Mouse (Mus musculus): ENCODE results near the gene Podn.

Gene Podn

DNA sequence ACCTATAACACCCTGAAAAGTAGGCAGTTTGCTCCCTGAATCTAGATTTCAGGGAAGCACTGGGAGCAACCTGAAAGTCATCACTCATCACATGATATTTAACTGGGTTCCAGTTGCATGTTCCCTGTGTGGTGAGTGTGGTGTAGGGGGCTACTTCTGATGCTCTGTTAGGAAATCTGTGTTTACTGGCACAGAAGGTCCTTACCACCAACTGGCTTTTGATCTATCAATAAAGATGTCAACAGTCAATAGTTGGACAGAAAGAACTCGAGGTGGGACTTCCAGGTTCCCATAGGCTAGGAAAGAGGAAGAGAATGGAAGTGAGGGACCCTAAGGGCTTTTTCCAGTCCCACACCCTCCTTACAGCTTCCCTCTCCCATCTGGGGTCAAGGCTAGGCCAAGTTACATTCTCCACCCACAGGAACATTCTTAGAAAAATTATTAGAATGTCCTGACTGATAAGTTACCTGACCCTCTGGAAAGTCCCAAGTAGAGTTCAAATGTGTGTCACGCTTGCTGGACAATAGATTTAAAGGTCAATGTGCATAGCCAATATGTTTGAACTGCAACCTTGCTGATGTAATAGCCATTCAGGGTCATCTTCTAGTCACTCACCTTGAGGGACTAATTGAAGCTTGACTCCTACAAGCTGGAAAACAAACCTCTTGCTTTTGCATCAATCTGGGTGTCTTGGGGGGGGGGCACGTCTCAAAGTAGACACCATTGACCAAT lies 18.9 kb downstream of the Podn start:
- DNase-seq (ENCODE audit: low spot score): no peak

DNA sequence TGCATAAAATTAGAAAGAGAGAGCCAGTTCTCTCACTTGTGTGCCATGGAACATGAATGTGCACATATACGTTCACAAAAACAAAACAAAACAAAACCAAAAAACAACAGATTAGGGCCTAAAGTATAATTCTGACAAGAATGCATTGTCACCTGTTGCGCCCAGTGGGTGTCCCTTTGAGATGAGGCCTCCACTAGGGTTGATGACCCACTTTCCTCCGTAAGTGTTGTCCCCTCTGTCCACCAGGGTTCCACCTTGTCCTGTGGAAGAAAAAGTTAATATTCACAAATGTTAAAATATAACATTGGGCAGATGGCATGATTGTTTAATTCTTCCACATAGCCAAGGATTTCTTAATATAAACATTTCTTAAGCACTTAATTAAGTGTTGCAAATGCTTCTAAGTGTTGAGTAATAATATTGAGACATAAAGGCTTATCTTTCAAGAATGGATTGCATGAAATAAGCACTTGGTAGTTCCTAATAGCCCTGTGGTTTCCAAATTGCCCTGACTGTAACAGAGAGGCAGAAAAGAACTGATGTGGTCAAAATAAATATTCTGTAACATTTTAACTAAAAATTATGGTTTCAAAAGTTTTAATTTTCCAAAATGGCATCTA lies 21.9 kb downstream of the Podn start:
- no peak for DNase-seq (ENCODE audit: low spot score)

DNA sequence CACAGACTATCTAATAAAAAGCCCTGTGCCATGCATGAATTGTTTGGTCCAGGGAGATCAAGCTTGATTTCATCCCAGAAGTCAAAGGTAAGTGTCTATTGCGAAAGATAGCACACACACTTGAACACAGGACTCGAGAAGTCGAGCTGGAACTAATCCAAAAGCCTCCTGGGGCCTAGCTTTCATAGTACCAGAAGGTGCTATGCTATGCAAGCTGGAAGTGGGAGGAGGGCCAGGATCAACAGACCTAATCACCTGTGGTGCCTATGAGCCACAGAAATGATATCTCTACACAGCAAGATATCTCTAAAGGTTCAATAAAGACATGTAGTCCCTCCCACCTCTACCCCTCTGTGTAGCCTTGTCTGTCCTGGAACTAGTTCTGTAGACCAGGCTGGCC lies 24.2 kb downstream of the Podn start:
- no peak for DNase-seq (ENCODE audit: low spot score)

DNA sequence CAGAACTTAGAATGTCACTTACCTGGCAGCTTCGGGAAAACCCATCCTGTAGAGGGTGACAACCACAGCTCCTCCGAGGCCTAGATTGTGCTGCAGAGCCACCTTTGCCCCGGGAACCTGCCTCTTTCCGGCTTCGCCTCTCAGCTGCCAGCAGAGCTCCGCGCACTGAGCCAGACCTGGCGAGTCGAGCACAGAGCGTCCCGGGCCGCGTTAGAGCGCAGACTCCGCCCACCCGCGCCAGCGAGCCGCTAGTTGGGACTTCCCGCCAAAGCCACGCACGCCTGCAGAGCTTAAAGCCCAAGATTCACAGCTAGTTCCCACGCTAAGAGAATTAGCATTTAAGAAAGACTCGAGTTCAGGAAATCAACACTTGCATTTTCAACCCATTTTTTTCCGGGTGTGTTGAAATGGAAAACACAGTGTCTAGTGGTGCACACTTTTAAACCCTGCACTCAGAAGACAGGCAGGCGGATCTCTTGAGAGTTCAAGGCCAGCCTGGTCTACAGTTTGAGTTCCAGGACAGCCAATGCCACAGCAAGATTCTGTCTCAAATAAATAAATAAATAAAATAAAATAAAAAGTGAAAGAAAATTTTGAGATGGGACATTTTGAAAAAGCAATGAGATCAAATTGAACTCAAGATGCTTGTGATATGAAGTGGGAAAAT lies 24.9 kb downstream of the Podn start:
- peak; percentile 96 for DNase-seq (ENCODE audit: low spot score)

DNA sequence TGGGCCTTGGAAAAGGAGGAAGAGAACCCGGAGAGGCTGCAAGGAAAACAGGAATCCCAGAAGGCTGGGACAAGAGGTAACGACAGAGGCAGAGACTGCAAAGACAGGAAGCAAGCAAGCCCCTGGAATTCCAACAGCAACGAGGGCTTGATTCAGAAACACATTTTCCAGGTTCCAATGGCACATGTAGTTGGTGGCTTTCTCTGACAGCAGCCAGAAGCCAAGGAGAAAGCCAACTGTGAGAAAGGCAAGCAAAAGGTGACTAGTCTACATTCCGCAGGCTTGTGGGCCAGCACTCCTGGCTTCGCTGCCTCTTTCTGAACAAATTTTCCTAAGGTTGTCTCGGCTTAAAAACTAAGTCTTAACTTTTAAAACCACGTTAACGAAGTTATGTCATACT lies 25.5 kb downstream of the Podn start:
- DNase-seq (ENCODE audit: low spot score): no peak

DNA sequence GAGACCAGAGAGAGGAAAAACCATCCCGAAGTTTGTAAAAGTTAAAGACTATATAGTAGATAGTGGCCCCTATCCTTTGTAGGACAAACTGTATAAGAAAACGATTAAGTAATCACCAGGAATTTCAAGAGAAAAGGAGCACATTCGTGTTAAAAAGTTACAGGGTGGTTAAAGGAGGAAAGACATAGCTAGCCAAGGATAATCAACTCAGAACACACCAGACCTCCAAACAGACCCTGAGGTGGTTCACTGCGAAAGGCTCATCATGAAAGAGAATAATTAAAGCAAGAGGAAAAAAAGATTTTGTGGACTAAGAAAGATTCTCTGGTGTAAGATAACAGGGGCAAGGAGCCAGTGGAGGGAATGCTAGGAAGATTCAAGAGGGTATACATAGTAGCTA lies 26.0 kb downstream of the Podn start:
- DNase-seq (ENCODE audit: low spot score): no peak

DNA sequence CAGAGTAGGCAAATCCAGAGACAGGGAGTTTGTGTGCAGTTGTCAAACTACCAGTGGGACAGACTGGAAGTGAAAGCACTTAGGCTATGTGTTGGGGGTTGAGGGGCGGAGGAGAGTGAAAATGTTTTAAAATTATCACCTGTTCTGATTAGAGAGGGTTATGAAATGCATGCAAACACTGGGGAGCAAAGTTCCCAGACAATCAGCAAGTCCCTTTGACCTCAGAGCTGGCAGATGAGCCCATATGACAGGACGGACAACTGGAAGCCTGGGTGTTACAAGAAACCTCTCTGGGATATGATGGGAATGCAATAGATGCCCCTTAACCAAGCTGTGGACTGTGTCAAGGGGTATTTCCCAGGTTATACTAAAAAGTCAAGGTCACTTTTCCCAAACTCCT lies 28.2 kb downstream of the Podn start:
- DNase-seq (ENCODE audit: low spot score): no peak

DNA sequence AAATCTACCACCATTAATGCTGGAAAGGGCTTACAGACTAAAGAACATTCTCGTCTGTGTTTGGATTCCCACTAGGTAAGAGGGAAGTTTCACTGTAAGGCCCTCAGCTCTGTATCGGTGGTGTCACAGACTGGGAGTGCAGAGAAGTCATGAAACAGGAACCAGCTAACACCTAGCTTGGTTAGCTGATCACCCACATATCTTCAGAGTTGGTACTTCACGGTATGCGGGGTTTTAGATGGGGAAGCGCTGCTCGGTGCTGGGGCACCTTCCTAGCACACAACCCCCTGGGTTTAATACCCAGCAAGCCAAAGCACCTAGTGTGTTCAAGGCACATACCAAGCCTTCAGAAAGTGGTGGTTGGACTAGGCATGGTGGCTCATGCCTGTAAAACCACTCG lies 29.0 kb downstream of the Podn start:
- DNase-seq (ENCODE audit: low spot score): no peak

DNA sequence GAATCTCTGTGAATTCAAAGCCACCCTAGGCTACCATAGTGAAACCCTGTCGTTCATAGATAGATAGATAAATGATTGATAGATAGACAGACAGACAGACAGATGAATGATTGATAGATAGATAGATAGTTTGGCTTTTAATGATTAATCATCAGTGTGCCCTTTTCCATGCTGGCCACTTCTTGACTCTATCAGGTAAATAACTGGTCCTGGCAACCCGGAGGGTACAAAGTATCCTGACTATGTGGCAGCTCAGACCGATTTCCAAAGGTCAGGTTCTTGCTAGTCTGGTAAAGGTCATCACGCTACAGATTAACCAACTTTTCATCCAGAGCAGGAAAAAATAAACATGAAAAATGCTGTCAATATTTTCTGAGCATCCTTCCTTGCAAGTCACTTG lies 29.7 kb downstream of the Podn start:
- DNase-seq (ENCODE audit: low spot score): no peak

DNA sequence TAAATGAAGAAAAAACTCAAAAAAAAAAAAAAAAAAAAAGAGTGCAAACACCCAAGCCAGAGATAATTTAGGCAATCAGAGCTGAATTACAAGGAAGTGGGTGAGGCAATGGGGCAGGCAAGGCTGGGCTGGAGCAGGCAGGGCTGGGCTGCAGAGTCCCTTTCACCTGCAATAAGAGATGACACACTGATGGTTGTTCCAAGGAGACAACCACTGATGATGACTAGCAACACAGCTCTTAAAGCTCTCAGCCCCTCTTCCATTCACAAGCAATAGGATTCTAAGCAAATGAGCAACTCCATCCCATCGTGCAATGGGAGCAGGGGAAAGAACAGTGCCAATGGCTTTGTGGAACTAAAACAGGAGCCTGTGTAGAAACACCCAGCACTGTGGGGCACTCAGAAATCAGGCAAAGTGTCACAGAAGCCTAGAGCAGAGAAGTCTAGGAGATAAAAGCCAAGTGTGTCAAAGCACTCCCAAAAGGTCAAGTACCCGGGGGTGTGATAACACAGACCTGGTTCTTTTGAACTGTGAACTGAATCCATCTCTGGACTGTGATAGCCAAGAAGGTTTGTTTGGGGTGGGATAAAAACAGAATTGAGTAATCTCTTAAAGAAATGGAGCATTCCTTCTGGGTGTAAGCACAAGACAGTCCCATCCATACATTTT lies 30.9 kb downstream of the Podn start:
- no peak for DNase-seq (ENCODE audit: low spot score)

DNA sequence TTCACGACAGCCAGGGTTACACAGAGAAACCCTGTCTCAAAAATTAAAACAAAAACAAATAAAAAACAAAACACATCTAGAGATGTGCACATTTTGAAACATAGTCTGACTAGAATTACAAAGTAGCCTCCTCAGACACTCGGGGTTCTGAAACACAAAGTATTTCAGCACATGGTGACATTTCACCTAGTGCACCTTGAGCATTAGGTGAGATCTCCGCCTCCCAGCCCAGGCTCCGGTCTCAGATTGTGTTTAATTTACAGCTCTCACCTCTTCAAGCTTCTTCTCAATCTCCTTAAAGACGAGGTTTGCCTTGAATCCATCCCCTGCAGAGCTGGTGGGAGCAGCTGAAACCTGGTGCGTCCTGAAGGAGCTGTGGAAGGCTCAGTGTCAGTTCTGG lies 32.6 kb downstream of the Podn start:
- DNase-seq (ENCODE audit: low spot score): no peak

DNA sequence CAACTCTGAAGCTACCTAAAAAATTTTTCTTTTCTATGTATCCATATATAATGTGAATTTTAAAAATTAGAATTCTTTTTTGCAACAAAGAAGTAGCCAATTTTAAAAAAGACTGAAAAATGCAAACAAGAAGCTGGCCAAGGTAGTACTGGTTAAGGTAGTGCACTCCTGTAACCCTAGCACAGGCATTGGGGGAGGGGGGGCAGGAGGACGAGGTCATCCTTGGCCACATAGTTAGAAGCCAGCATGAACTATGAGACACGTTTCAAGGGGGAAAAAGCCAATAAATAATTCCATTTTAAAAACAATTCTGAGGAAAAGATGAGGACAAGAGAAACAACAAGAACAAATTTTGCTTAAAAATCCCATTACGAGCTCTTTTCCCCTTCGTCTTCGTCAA lies 33.7 kb downstream of the Podn start:
- DNase-seq (ENCODE audit: low spot score): no peak

DNA sequence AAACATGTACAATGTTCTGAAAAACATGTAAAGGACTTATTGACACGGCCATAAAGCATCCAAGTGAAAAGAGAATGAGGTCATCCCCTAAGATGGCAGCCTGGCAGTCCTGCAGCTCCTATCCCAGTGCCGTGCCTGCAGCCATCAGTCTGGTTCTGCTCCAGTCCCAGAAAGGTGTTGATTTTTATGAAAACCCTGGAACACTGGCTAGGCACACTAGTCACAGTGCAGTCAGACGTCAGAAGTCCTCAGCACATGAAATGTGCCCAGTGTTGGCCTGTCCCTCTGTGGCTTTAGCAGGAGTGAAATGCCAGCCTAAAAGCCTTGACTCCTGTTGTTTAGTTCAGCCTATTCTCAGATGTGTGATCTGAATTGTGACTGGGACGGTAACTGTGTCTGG lies 35.5 kb downstream of the Podn start:
- no peak for DNase-seq (ENCODE audit: low spot score)

DNA sequence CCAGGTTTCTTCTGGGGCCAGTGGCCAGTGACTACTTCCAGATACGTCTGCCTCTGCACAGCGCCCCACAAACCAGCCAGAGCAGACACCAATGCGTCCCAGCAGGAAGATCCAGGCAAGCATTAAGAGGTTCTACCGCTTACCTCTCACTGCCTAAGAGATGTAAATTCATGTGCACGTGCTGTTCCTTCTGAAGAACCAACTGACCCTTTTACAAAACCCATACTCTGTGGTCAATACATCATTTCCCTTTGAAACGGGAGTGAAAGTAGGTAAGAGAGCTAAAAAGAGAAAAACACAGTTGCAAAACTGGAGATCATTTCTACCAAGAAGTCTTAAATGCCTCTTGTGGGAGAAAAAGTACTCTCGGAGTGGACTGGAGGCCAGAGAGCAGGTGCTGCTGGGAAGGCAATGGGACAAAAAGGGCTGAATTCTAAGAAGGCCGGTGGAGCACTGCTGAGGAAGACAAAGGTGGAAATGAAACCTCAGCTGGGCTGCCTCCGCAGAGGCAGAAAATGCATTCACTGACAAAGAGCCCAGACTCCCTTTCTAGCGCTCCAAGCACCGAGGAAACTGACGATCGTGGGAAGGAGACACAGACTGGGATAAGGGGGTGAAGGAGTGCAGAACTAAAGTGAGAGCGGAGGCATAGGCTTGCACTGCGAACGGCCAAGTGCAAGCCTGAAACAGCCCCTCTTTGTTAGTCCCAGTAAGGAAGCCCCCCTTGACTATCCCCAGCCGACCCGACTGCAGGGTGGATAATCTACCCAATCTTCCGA lies 36.5 kb downstream of the Podn start:
- DNase-seq (ENCODE audit: low spot score): no peak

DNA sequence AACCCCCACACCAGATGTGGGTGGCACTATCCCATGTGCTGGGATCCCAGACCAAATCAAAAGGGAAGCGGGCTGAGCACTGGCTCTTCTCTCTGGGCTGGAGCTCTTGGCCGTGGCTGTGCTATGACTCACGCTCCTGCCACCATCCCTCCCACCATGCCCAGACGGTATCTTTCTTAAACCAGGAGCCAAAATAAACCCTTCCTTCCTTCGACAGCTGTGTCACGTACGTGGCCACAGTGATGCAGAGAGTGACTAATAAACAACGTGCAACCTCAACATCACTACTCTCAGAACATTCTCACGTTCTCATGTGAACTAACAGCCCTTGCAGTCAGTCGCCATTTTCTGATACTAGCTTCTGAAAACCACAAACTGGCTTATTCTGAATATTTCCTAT lies 38.1 kb downstream of the Podn start:
- no peak for DNase-seq (ENCODE audit: low spot score)

DNA sequence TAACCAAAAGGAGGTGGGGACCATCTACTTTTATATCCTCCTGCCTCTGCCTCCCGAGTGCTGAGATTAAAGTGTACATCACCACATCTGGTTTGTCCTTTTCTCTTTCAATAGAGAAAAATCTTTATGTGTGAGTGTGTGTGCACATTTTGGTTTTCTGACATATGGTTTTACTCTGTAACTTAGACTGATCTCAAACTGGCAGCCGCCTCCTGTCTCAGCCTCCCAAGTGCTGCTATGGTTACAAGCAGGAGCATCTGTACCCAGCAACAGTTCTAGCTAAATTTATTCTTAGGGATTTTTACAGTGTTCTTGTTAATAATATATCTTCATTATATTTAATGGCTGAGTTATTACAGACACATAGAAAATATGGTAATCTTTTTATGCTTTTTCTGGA lies 39.0 kb downstream of the Podn start:
- DNase-seq (ENCODE audit: low spot score): no peak

DNA sequence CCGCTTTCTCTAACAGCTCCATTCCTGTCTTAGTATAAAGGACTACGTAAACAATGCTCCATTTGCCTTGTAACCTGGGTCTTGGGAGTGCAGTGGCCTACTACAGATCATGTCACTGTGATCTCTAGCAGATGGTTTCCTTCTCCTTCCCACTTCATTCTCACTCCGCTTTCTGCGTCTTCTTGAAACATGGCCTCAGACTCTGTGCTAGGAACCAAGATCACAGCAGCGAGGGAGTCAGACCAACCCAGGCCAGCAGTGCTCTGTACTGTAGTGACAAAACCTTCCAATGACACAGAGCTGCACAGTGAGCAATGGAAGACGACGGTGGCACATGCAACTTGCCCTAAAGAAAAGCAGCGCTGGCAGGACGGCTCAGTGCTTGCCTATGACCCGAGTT lies 40.4 kb downstream of the Podn start:
- DNase-seq (ENCODE audit: low spot score): no peak

DNA sequence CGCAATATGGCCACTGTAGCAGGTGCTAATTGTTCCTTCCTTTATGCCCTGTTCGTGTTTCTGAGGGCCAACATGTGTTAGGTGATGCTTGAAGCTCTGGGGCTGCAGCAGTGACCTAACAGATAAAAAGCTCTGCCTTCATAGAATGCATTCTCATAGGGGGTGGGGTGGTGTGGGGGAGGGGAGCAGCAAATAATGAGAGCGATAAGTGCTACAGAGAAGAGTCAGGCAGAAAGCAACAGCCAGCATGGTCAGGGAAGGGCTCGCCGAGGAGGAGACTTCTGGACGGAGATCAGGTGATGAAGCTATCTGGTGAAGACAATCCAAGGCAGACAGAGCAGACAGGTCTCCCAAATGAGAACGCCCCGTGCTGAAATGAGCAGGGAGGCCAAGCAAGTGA lies 43.6 kb downstream of the Podn start:
- no peak for DNase-seq (ENCODE audit: low spot score)

DNA sequence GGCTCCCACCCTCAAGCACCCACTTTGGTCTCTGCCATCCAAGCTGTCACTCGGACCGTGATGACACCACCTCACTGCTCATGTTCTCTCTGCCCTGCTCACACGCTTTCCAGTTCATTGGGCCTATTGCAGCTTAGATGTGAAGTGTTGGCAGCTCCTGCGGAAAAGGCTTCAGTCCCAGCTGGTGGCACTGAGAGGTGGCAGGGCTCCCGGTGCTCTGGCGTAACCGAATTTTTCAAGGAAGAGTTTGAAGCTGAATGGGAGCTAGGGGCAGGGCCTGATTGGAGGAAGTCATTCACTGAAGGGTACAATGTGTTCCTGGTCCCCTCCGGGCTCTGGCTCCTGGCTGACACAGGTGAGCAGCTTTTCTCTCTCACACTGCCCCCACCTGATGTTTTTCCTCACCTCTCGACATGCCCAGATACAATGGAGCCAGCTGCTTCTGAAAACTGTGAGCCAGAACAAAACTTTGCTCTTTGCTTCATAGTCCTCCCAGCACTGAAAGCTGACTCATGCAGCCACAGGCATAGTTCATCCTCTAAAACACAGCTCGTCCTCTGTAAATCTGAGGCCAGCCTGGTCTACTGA lies 44.5 kb downstream of the Podn start:
- no peak for DNase-seq (ENCODE audit: low spot score)

DNA sequence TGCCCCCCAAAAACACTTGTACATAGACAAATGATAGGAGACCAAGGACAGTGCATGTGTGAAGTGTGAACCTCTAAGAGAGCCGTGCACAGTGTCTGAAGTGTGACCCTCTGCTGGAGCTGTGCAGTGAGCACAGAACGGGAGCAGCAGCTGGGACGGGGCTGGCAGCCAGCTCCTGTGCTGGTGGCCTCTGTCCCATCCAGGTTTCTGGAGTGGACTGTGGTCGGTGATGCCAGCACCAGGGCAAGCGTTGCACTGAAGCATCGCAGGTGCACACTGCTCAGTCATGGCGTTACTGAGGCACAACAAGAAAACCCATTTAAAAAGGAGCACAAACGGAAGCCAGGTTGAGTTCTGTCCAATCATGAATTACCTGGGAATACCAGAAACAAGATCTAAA lies 50.1 kb downstream of the Podn start:
- DNase-seq (ENCODE audit: low spot score): no peak

DNA sequence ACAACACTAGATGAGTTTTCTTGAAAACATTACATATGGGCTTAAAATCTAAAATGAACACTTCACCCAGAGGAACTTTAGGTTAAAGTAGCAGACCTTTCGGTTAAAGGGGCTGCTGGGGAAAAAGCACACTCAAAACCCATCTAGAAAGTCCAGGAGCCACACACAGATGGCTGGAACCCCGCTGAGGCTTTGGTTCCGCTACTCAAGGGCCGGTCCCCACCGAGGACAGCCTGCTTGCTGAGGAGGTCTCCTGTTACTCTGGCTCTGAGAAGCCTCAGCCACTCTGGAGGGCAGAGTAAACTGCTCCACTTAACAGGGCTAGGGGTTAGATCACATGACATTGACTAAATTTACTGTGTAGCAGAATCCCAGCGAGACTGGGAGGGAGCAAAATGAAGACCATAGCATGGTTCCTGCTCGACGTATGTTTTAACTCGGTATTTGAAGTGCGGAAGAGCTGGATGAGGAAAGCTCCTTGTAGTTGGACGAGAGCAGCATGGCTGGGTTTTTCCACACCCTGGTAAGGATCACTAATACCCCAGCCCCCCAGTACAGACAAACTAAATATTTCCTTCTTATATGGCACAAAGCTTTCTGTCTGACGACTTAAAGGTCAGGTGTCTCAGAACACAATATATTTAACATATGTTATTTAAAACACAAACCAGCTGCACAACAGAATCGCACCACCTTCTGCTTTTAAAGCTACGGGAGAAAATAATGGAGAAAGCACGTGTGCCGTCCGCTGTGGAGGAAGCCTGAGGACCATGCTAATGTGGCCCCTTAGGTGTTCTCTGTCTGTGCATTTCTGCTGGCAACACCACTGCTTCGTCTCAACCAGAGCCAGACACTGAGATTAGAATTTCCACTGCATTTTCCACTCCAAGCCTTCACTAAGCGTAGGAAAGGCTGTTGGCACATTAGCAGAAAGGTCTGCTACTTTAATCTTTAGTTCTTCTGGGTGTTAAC lies 50.8 kb downstream of the Podn start:
- no peak for DNase-seq (ENCODE audit: low spot score)
